Mouse (Mus musculus): ENCODE measurements at regions not wholly inside any gene's neighbourhood (a gene's known extent, or its start where the extent isn't known, plus 50 kb on each side); places are given as distances from the start of the nearest gene placed in this dataset.

DNA sequence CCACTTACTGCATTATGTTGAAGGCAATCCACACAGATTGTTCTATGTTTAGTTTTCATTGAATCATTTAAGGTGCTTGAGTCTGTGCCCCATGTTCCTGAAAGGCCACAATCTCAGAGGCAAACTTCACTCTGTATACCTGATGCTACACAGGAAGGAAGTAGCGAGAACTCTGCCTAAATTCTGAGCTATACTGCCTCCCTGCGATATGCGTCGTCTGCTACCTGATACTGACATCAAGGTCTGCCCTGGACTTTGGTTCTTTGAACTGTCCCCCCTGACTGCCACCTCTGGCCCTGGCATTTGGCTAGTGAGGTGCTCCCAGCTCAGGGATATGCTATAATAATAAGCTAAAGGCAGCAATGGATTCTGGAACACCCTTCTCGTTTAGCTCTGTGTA is 1244.0 kb upstream of the A1bg start:
- TF ChIP-seq POLR2A (IDR thresholded peaks at IDR 0.05; ENCODE audit: low read depth, low read length) (no peak), CTCF (IDR thresholded peaks at IDR 0.05; ENCODE audit: extremely low read depth, insufficient read depth, insufficient read length, insufficient replicate concordance) (no peak)

Measured in spleen, adult 2 months (tissue).